Mouse (Mus musculus): ENCODE results near the gene Ptgdr2. TPM values are rescaled to one million over a fixed set of nuclear protein-coding genes. Genes with fewer than 3 reads are reported as not detected.

The Ptgdr2 gene
- polyA plus RNA-seq, 1 experiment from 2014 or later: 0.04 TPM

- H3K4me3 ChIP-seq (ENCODE audit: low read depth, low read length): no peak overlapping the region
- H3K4me2 ChIP-seq (ENCODE audit: low read depth, low read length): no peak overlapping the region
- no peaks in the 10 kb centered on the region for H3K36me3 ChIP-seq (ENCODE audit: control insufficient read depth, insufficient read depth)
- no peak for ATAC-seq (ENCODE audit: low read depth)
- H3K27me3 ChIP-seq (ENCODE audit: control insufficient read depth, insufficient read depth, low read depth, low read length): no peaks in the 10 kb centered on the region
- WGBS (ENCODE audit: insufficient replicate concordance): 50% methylated on average over 3 of the region's 3 CpGs
- no peak overlapping the region for H3K27ac ChIP-seq (ENCODE audit: low read length)
- no peak overlapping the region for H3K9ac ChIP-seq (ENCODE audit: low read depth, low read length)
- no peaks in the 10 kb centered on the region for H3K9me3 ChIP-seq (replicated peaks; ENCODE audit: control insufficient read depth, low read length)
- H3K4me1 ChIP-seq (ENCODE audit: control insufficient read depth, low read depth, low read length): no peaks in the 10 kb centered on the region
Observed at GRCm38 (mm10) chr19:10921058-10921457, 15.9 kb upstream of the Ptgdr2 start.

- H3K27ac ChIP-seq (ENCODE audit: low read length): no peak overlapping the region
- H3K27me3 ChIP-seq (ENCODE audit: control insufficient read depth, insufficient read depth, low read depth, low read length): no peaks in the 10 kb centered on the region; the same call in 1 of the 2 replicates
- H3K9ac ChIP-seq (ENCODE audit: low read depth, low read length): no peak overlapping the region
- 37% methylated on average over 4 of the region's 4 CpGs for WGBS (ENCODE audit: insufficient replicate concordance)
- H3K4me3 ChIP-seq (ENCODE audit: low read depth, low read length): no peak overlapping the region
- no peak for ATAC-seq (ENCODE audit: low read depth)
- no peaks in the 10 kb centered on the region for H3K36me3 ChIP-seq (ENCODE audit: control insufficient read depth, insufficient read depth)
- no peaks in the 10 kb centered on the region for H3K4me1 ChIP-seq (ENCODE audit: control insufficient read depth, low read depth, low read length)
- H3K4me2 ChIP-seq (ENCODE audit: low read depth, low read length): no peak overlapping the region
- H3K9me3 ChIP-seq (replicated peaks; ENCODE audit: control insufficient read depth, low read length): no peaks in the 10 kb centered on the region
Observed at GRCm38 (mm10) chr19:10924220-10924619, 12.7 kb upstream of the Ptgdr2 start.

- no peak for ATAC-seq (ENCODE audit: low read depth)
- 55% methylated on average over 6 of the region's 6 CpGs for WGBS (ENCODE audit: insufficient replicate concordance)
Observed at GRCm38 (mm10) chr19:10926123-10926621, 10.8 kb upstream of the Ptgdr2 start.

GRCm38 (mm10) chr19:10926666-10927065 lies 10.3 kb upstream of the Ptgdr2 start:
- no peak overlapping the region for H3K27ac ChIP-seq (ENCODE audit: low read length)
- no peaks in the 10 kb centered on the region for H3K36me3 ChIP-seq (ENCODE audit: control insufficient read depth, insufficient read depth)
- H3K9me3 ChIP-seq (replicated peaks; ENCODE audit: control insufficient read depth, low read length): no peaks in the 10 kb centered on the region
- no peaks in the 10 kb centered on the region; the same call in 1 of the 2 replicates for H3K27me3 ChIP-seq (ENCODE audit: control insufficient read depth, insufficient read depth, low read depth, low read length)
- ATAC-seq (ENCODE audit: low read depth): no peak
- H3K4me1 ChIP-seq (ENCODE audit: control insufficient read depth, low read depth, low read length): no peaks in the 10 kb centered on the region
- WGBS (ENCODE audit: insufficient replicate concordance): 35% methylated on average over 4 of the region's 4 CpGs
- no peak overlapping the region for H3K4me2 ChIP-seq (ENCODE audit: low read depth, low read length)
- H3K9ac ChIP-seq (ENCODE audit: low read depth, low read length): no peak overlapping the region
- H3K4me3 ChIP-seq (ENCODE audit: low read depth, low read length): no peak overlapping the region

More at GRCm38 (mm10) chr19:10926123-10926621, 10.8 kb upstream of the Ptgdr2 start:
- Histone ChIP-seq H3K4me2 (ENCODE audit: low read depth, low read length) (no peak overlapping the region), H3K27ac (ENCODE audit: low read length) (no peak overlapping the region), H3K4me3 (ENCODE audit: low read depth, low read length) (no peak overlapping the region), H3K27me3 (ENCODE audit: control insufficient read depth, insufficient read depth, low read depth, low read length) (no peaks in the 10 kb centered on the region; the same call in 1 of the 2 replicates), H3K4me1 (ENCODE audit: control insufficient read depth, low read depth, low read length) (no peaks in the 10 kb centered on the region), H3K36me3 (ENCODE audit: control insufficient read depth, insufficient read depth) (no peaks in the 10 kb centered on the region), H3K9ac (ENCODE audit: low read depth, low read length) (no peak overlapping the region), H3K9me3 (replicated peaks; ENCODE audit: control insufficient read depth, low read length) (no peaks in the 10 kb centered on the region)

GRCm38 (mm10) chr19:10930641-10931040 lies 6.3 kb upstream of the Ptgdr2 start:
- no peak for ATAC-seq (ENCODE audit: low read depth)
- Histone ChIP-seq H3K27me3 (ENCODE audit: control insufficient read depth, insufficient read depth, low read depth, low read length) (no peaks in the 10 kb centered on the region; the same call in 1 of the 2 replicates), H3K36me3 (ENCODE audit: control insufficient read depth, insufficient read depth) (no peaks in the 10 kb centered on the region), H3K4me2 (ENCODE audit: low read depth, low read length) (no peak overlapping the region), H3K27ac (ENCODE audit: low read length) (no peak overlapping the region), H3K9me3 (replicated peaks; ENCODE audit: control insufficient read depth, low read length) (no peaks in the 10 kb centered on the region), H3K4me3 (ENCODE audit: low read depth, low read length) (no peak overlapping the region), H3K4me1 (ENCODE audit: control insufficient read depth, low read depth, low read length) (no peaks in the 10 kb centered on the region), H3K9ac (ENCODE audit: low read depth, low read length) (no peak overlapping the region)
- 33% methylated on average over 2 of the region's 2 CpGs for WGBS (ENCODE audit: insufficient replicate concordance)

GRCm38 (mm10) chr19:10935029-10935428 lies 1.9 kb upstream of the Ptgdr2 start:
- peaks cover 13% of the 10 kb centered on the region for H3K4me1 ChIP-seq (ENCODE audit: control insufficient read depth, low read depth, low read length)
- H3K9ac ChIP-seq (ENCODE audit: low read depth, low read length): no peak overlapping the region
- H3K4me2 ChIP-seq (ENCODE audit: low read depth, low read length): no peak overlapping the region
- ATAC-seq (ENCODE audit: low read depth): no peak
- no peaks in the 10 kb centered on the region for H3K27me3 ChIP-seq (ENCODE audit: control insufficient read depth, insufficient read depth, low read depth, low read length)
- H3K4me3 ChIP-seq (ENCODE audit: low read depth, low read length): no peak overlapping the region
- H3K27ac ChIP-seq (ENCODE audit: low read length): no peak overlapping the region
- WGBS (ENCODE audit: insufficient replicate concordance): 36% methylated on average over 5 of the region's 5 CpGs
- H3K36me3 ChIP-seq (ENCODE audit: control insufficient read depth, insufficient read depth): no peaks in the 10 kb centered on the region
- no peaks in the 10 kb centered on the region; the same call in 1 of the 2 replicates for H3K9me3 ChIP-seq (replicated peaks; ENCODE audit: control insufficient read depth, low read length)

- ATAC-seq (ENCODE audit: low read depth): no peak
- H3K4me3 ChIP-seq (ENCODE audit: low read depth, low read length): no peak overlapping the region
- no peak overlapping the region for H3K9ac ChIP-seq (ENCODE audit: low read depth, low read length)
- H3K9me3 ChIP-seq (replicated peaks; ENCODE audit: control insufficient read depth, low read length): no peaks in the 10 kb centered on the region; the same call in 1 of the 2 replicates
- H3K27me3 ChIP-seq (ENCODE audit: control insufficient read depth, insufficient read depth, low read depth, low read length): no peaks in the 10 kb centered on the region
- H3K4me1 ChIP-seq (ENCODE audit: control insufficient read depth, low read depth, low read length): peaks cover 21% of the 10 kb centered on the region
- H3K4me2 ChIP-seq (ENCODE audit: low read depth, low read length): no peak overlapping the region
- no peak overlapping the region for H3K27ac ChIP-seq (ENCODE audit: low read length)
- H3K36me3 ChIP-seq (ENCODE audit: control insufficient read depth, insufficient read depth): no peaks in the 10 kb centered on the region
- WGBS (ENCODE audit: insufficient replicate concordance): 67% methylated on average over 5 of the region's 5 CpGs
Observed at GRCm38 (mm10) chr19:10936077-10936476, 883 bp upstream of the Ptgdr2 start.

GRCm38 (mm10) chr19:10938771-10939170 lies 1.8 kb downstream of the Ptgdr2 start:
- H3K36me3 ChIP-seq (ENCODE audit: control insufficient read depth, insufficient read depth): peaks cover 3% of the 10 kb centered on the region; the same call in 1 of the 2 replicates
- peaks cover 21% of the 10 kb centered on the region for H3K4me1 ChIP-seq (ENCODE audit: control insufficient read depth, low read depth, low read length)
- ATAC-seq (ENCODE audit: low read depth): no peak
- WGBS (ENCODE audit: insufficient replicate concordance): 23% methylated on average over 3 of the region's 3 CpGs
- no peak overlapping the region for H3K4me2 ChIP-seq (ENCODE audit: low read depth, low read length)
- H3K9me3 ChIP-seq (replicated peaks; ENCODE audit: control insufficient read depth, low read length): no peaks in the 10 kb centered on the region; the same call in 1 of the 2 replicates
- H3K27ac ChIP-seq (ENCODE audit: low read length): no peak overlapping the region
- no peak overlapping the region for H3K9ac ChIP-seq (ENCODE audit: low read depth, low read length)
- no peak overlapping the region for H3K4me3 ChIP-seq (ENCODE audit: low read depth, low read length)
- H3K27me3 ChIP-seq (ENCODE audit: control insufficient read depth, insufficient read depth, low read depth, low read length): no peaks in the 10 kb centered on the region

- no peak overlapping the region for H3K27ac ChIP-seq (ENCODE audit: low read length)
- ATAC-seq (ENCODE audit: low read depth): peak; percentile 72
- peaks cover 7% of the 10 kb centered on the region for H3K36me3 ChIP-seq (ENCODE audit: control insufficient read depth, insufficient read depth)
- H3K9me3 ChIP-seq (replicated peaks; ENCODE audit: control insufficient read depth, low read length): no peaks in the 10 kb centered on the region; the same call in 1 of the 2 replicates
- WGBS (ENCODE audit: insufficient replicate concordance): 17% methylated on average over 37 of the region's 37 CpGs
- H3K9ac ChIP-seq (ENCODE audit: low read depth, low read length): peak overlapping the region; percentile 51
- peaks cover 21% of the 10 kb centered on the region for H3K4me1 ChIP-seq (ENCODE audit: control insufficient read depth, low read depth, low read length)
- peak overlapping the region; percentile 51 for H3K4me3 ChIP-seq (ENCODE audit: low read depth, low read length)
- H3K27me3 ChIP-seq (ENCODE audit: control insufficient read depth, insufficient read depth, low read depth, low read length): no peaks in the 10 kb centered on the region
- peak overlapping the region; percentile 77 for H3K4me2 ChIP-seq (ENCODE audit: low read depth, low read length)
Observed at GRCm38 (mm10) chr19:10940097-10940800, 3.3 kb downstream of the Ptgdr2 start.

Measured in liver, embryonic 16.5 days (tissue).